ENCODE assay signal across 8 mouse cellular contexts in the genomic region with DNA sequence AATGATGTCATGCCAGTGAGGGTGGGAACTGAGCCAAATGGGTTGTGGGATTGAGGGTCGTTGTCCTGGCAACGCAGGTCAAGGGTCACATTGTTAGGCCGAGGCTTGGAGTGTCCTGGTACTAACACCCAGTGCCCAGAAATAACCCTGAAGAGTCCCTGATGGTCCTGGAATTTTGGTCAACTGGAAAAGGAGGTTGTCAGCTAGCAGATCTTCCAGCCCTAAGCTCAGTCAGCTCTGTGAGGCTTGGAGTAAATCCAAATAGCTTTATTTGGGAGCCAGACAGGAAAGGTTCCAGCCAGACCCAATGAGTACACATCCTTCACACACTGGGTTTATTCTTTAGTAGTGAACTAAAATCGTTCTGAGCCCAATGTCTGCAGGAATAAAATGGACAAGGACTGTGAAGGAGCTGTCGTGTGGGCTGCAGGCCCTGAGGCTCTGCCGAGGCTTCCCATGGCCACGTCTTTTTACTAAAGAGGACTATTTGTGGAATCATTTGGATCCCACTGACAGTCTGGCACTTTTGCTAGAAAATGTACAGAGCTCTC.
DNase-seq lines count a peak whose midpoint lies in the region; ATAC-seq and TF ChIP-seq lines count a peak whose summit lies in the region.

No protein-coding gene starts in this region.

- ATAC-seq in neural tube, embryonic 13.5 days (ENCODE audit: low read depth), result no peak
- no peak for ATAC-seq in granulocyte monocyte progenitor cell, adult 5-6 weeks (replicated peaks; ENCODE audit: poor library complexity, severe bottlenecking)

- H3K27ac ChIP-seq in liver, adult 2 months (replicated peaks; ENCODE audit: insufficient read depth, low read depth, low read length), result peak overlapping the region; percentile 46
- peak overlapping the region; percentile 77 for H3K27ac ChIP-seq in neural tube, embryonic 13.5 days (replicated peaks)

- H3K4me3 ChIP-seq in liver, adult 2 months (ENCODE audit: insufficient read depth, low read depth, low read length), result no peak overlapping the region
- no peak overlapping the region for H3K4me3 ChIP-seq in neural tube, embryonic 13.5 days

- H3K4me2 ChIP-seq in neural tube, embryonic 13.5 days, result no peak overlapping the region

- no peaks in the 10 kb centered on the region for H3K27me3 ChIP-seq in liver, adult 2 months (ENCODE audit: control insufficient read depth, insufficient read depth, low read length)
- H3K27me3 ChIP-seq in neural tube, embryonic 13.5 days, result no peaks in the 10 kb centered on the region

- H3K9me3 ChIP-seq in neural tube, embryonic 13.5 days, result no peaks in the 10 kb centered on the region

- H3K9ac ChIP-seq in liver, adult 2 months (ENCODE audit: low read depth, low read length), result no peak overlapping the region
- H3K9ac ChIP-seq in neural tube, embryonic 13.5 days, result no peak overlapping the region

- peak; percentile 65 for DNase-seq in liver, adult 2 months (ENCODE audit: extremely low read depth, low read depth, low spot score)
- DNase-seq in liver, result no peak
- DNase-seq in frontal cortex, postnatal 36 days (ENCODE audit: low spot score in 2 of 2), result peak; percentile 50 to 75
- peak; percentile 49 for DNase-seq in kidney, adult 11 months
- peak; percentile 42 to 52 for DNase-seq in left cerebral cortex, adult 9 months (ENCODE audit: low spot score in 2 of 2)
- no peak for DNase-seq in urinary bladder, postnatal 10 days (ENCODE audit: low spot score)

- peaks cover 16% of the 10 kb centered on the region for H3K4me1 ChIP-seq in liver, adult 2 months (ENCODE audit: control insufficient read depth, insufficient read depth, low read length)
- peaks cover 37% of the 10 kb centered on the region for H3K4me1 ChIP-seq in neural tube, embryonic 13.5 days (replicated peaks)

- TF ChIP-seq CTCF in liver, adult 2 months (IDR thresholded peaks at IDR 0.05; ENCODE audit: low read depth, low read length), result no peak

- TF ChIP-seq POLR2A in liver, adult 2 months (IDR thresholded peaks at IDR 0.05; ENCODE audit: extremely low read depth, insufficient read depth, low read length), result no peak

- no peaks in the 10 kb centered on the region for H3K36me3 ChIP-seq in liver, adult 2 months (ENCODE audit: control insufficient read depth, insufficient read depth, low read length)
- H3K36me3 ChIP-seq in neural tube, embryonic 13.5 days, result no peaks in the 10 kb centered on the region

- H3K79me2 ChIP-seq in liver, adult 2 months (ENCODE audit: control insufficient read depth, insufficient read depth, low read length), result no peaks in the 10 kb centered on the region

- WGBS in liver, adult 2 months, result 38% methylated on average over 7 of the region's 7 CpGs
- 47% methylated on average over 7 of the region's 7 CpGs for WGBS in neural tube, embryonic 13.5 days

Comparison
In these comparisons a context has a peak if more than half of its experiments do, and no peak if none do; other contexts are left out.
1. DNase-seq: peak in liver, adult 2 months (single experiment), frontal cortex, postnatal 36 days (2 of 2), kidney, adult 11 months (single experiment) and left cerebral cortex, adult 9 months (2 of 2); none in liver (single experiment) and urinary bladder, postnatal 10 days (single experiment).